Mouse (Mus musculus): ENCODE measurements at regions not wholly inside any gene's neighbourhood (a gene's known extent, or its start where the extent isn't known, plus 50 kb on each side); places are given as distances from the start of the nearest gene placed in this dataset.

DNA sequence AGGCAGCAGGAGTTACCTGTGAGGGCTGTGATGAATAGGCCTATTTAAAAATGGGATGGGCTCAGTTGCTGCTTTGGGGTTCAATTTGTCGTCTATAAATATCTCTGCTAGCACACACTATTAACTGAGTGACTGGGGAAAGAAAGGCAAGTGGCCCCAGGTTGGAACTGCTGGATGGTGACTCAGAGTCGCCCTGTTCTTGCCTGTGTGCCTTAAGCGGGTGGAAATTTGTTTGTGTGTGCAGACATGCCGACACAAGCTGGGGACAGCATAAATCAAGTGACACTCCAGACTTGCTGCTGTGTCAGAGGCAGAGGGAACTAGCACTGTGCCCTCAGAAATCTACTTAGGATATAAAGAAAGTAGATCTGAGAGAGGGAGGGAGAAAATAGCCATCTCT lies 124.9 kb downstream of the Tmx1 start:
- no peaks in the 10 kb centered on the region for H3K4me1 ChIP-seq (ENCODE audit: insufficient read depth, low read depth, low read length)
- no peaks in the 10 kb centered on the region for H3K27me3 ChIP-seq (replicated peaks; ENCODE audit: insufficient read depth, low read length)
- no peak overlapping the region for H3K9ac ChIP-seq (replicated peaks; ENCODE audit: low read depth)
- no peaks in the 10 kb centered on the region for H3K9me3 ChIP-seq (ENCODE audit: low read length)
- DNase-seq (ENCODE audit: low spot score) (peak; percentile 16), ATAC-seq (peak; percentile 28; the same call in 1 of the 2 replicates)
- WGBS: 37% methylated on average over 4 of the region's 4 CpGs
- no peak overlapping the region for H3K4me3 ChIP-seq (ENCODE audit: low read depth, low read length)
- no peaks in the 10 kb centered on the region for H3K36me3 ChIP-seq (ENCODE audit: insufficient read depth, low read length)
- no peak overlapping the region for H3K4me2 ChIP-seq (replicated peaks; ENCODE audit: low read depth, low read length)
- TF ChIP-seq CTCF (IDR thresholded peaks at IDR 0.05): no peak
- no peak for TF ChIP-seq EP300 (IDR thresholded peaks at IDR 0.05)
- H3K27ac ChIP-seq (ENCODE audit: low read length): no peak overlapping the region

DNA sequence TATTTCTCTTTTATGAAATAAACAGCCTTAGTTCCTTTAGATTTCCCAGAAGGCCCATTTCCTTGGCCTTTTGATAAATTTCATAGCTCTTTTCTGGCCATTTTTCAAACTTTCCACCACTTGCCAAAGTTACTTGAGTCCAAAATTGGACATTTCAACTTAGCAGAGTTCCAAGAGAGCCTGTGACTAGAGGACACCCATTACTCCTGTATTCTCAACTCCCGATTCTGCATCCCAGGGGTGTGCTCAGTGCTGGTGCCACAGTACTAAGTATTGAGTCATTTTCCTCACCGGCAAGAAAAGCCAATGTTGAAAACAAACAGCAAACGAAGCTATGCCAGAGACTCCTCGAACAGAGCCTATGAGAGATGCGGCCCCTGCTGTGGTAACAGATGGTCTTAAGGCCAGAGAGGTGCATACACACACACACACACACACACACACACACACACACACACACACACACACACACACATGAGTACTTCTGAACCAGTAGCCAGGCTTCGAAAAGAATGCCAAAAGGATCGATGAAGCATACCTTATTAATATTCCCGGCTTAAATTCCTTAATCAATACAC lies 126.5 kb downstream of the Tmx1 start:
- no peaks in the 10 kb centered on the region for H3K36me3 ChIP-seq (ENCODE audit: insufficient read depth, low read length)
- H3K27me3 ChIP-seq (replicated peaks; ENCODE audit: insufficient read depth, low read length): no peaks in the 10 kb centered on the region
- TF ChIP-seq EP300 (IDR thresholded peaks at IDR 0.05): no peak
- TF ChIP-seq CTCF (IDR thresholded peaks at IDR 0.05): no peak
- H3K9me3 ChIP-seq (ENCODE audit: low read length): no peaks in the 10 kb centered on the region
- no peak overlapping the region for H3K4me3 ChIP-seq (ENCODE audit: low read depth, low read length)
- DNase-seq (ENCODE audit: low spot score): no peak
- no peak overlapping the region for H3K27ac ChIP-seq (ENCODE audit: low read length)
- no peak for ATAC-seq
- no peak overlapping the region for H3K4me2 ChIP-seq (replicated peaks; ENCODE audit: low read depth, low read length)
- WGBS: 77% methylated on average over 8 of the region's 8 CpGs
- no peaks in the 10 kb centered on the region for H3K4me1 ChIP-seq (ENCODE audit: insufficient read depth, low read depth, low read length)
- no peak overlapping the region for H3K9ac ChIP-seq (replicated peaks; ENCODE audit: low read depth)

DNA sequence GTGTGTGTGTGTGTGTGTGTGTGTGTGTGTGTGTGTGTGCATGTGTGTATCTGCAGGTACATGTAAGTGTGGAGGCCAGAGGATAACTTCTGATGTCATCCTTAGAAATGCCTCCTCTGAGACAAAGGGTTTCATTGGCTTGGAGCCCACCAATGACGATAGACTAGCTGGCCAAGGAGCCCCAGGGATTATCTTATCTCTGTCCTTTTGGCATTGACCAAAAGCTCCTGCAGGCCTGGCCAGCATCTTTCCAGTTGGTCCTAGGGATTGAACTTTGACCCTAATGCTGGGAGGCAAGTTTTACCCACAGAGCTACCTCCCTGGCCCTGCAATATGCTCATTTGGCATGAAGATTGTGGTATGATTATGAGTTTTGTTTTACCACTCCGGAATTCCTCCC lies 133.3 kb downstream of the Tmx1 start:
- Histone ChIP-seq H3K9ac (replicated peaks; ENCODE audit: low read depth) (no peak overlapping the region), H3K4me1 (ENCODE audit: insufficient read depth, low read depth, low read length) (peaks cover 9% of the 10 kb centered on the region), H3K4me3 (ENCODE audit: low read depth, low read length) (no peak overlapping the region), H3K4me2 (replicated peaks; ENCODE audit: low read depth, low read length) (no peak overlapping the region), H3K27ac (ENCODE audit: low read length) (no peak overlapping the region), H3K27me3 (replicated peaks; ENCODE audit: insufficient read depth, low read length) (no peaks in the 10 kb centered on the region), H3K9me3 (ENCODE audit: low read length) (no peaks in the 10 kb centered on the region), H3K36me3 (ENCODE audit: insufficient read depth, low read length) (no peaks in the 10 kb centered on the region)
- no peak for TF ChIP-seq EP300 (IDR thresholded peaks at IDR 0.05)
- no peak for TF ChIP-seq CTCF (IDR thresholded peaks at IDR 0.05)
- WGBS: 78% methylated on average over 2 of the region's 2 CpGs
- no peak for ATAC-seq
- no peak for DNase-seq (ENCODE audit: low spot score)

DNA sequence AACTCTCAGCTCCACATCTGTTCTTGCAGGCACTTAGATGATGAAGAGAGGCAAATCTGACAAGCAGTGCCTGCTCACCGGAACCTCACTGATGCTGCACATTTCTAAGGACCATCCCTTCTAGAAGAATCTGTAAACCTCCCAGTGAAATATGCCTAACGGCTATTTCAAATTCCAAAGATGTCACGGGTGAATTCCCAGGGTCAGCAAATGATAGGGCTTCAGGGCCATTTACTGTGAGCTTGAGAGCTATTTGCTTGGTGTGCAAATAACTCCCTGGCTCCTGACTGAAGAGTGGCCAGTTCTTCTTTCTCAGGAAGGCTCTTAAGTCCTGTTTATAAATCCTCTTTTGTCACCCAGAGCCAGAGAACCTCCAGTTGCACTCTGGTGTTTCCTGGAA lies 135.3 kb downstream of the Tmx1 start:
- Histone ChIP-seq H3K4me2 (replicated peaks; ENCODE audit: low read depth, low read length) (no peak overlapping the region), H3K4me1 (ENCODE audit: insufficient read depth, low read depth, low read length) (peaks cover 9% of the 10 kb centered on the region), H3K9ac (replicated peaks; ENCODE audit: low read depth) (no peak overlapping the region), H3K9me3 (ENCODE audit: low read length) (no peaks in the 10 kb centered on the region), H3K4me3 (ENCODE audit: low read depth, low read length) (no peak overlapping the region), H3K36me3 (ENCODE audit: insufficient read depth, low read length) (no peaks in the 10 kb centered on the region), H3K27ac (ENCODE audit: low read length) (no peak overlapping the region), H3K27me3 (replicated peaks; ENCODE audit: insufficient read depth, low read length) (no peaks in the 10 kb centered on the region)
- ATAC-seq (peak; percentile 40; the same call in 1 of the 2 replicates), DNase-seq (ENCODE audit: low spot score) (peak; percentile 25)
- WGBS: 34% methylated on average over 3 of the region's 3 CpGs
- TF ChIP-seq EP300 (IDR thresholded peaks at IDR 0.05) (peak; percentile 39; the same call in 1 of the 2 replicates), CTCF (IDR thresholded peaks at IDR 0.05) (no peak)

DNA sequence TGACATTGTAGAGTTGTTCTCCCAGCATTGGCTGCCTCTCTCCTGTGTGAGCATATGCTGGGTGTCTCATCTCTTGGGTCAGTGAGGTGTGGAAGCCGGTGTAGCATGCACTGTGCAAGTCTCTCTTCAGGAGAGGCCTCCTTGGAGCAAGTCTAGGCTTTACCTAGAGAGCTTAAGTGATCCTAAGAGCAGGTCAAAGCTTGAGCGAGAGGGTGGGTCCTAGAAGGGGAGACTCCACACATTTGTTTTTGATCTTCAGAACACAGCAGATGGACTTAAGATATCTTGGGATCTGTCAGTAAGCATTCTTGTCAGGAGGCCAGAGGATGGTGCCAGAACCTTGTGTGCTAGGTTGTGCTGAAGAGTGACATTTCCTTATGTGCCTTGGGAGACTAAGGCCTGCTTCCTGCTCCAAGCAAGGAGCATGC lies 136.4 kb downstream of the Tmx1 start:
- H3K27ac ChIP-seq (ENCODE audit: low read length): no peak overlapping the region
- H3K27me3 ChIP-seq (replicated peaks; ENCODE audit: insufficient read depth, low read length): no peaks in the 10 kb centered on the region
- DNase-seq (ENCODE audit: low spot score) (peak; percentile 50), ATAC-seq (peak; percentile 56)
- H3K9me3 ChIP-seq (ENCODE audit: low read length): no peaks in the 10 kb centered on the region
- H3K36me3 ChIP-seq (ENCODE audit: insufficient read depth, low read length): no peaks in the 10 kb centered on the region
- no peak overlapping the region for H3K4me2 ChIP-seq (replicated peaks; ENCODE audit: low read depth, low read length)
- TF ChIP-seq EP300 (IDR thresholded peaks at IDR 0.05) (no peak), CTCF (IDR thresholded peaks at IDR 0.05) (peak; percentile 61)
- 69% methylated on average over 2 of the region's 2 CpGs for WGBS
- H3K4me3 ChIP-seq (ENCODE audit: low read depth, low read length): no peak overlapping the region
- H3K4me1 ChIP-seq (ENCODE audit: insufficient read depth, low read depth, low read length): peaks cover 9% of the 10 kb centered on the region
- no peak overlapping the region for H3K9ac ChIP-seq (replicated peaks; ENCODE audit: low read depth)

DNA sequence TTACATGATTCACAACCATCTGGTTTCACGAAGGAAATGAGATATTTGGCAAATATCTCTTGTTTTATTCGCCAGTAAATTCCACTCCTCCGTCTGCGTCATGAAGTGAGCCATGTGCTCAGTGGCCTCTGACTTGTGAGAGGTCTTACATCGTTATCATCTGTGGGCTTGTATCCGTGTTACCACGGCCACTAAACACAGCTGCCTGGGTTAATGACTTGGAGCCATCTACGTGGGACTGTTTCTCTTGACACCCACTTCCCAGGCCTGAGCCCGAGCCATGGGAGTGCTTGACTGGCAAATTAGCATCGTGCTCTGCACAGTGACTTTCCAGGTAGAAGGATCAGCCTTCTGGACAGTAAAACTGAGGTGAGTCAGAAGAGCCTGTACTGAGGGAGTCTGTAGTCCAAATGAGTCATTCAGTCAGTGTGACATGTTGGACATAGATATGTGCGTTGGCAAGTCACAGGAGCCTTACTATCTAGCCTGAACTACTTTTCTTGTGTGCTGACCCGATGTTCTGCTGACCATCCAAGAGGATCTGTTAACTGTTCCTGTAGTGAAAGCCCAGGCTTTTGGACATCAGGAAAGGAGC lies 137.7 kb downstream of the Tmx1 start:
- Histone ChIP-seq H3K27ac (ENCODE audit: low read length) (no peak overlapping the region), H3K4me3 (ENCODE audit: low read depth, low read length) (no peak overlapping the region), H3K36me3 (ENCODE audit: insufficient read depth, low read length) (no peaks in the 10 kb centered on the region), H3K9me3 (ENCODE audit: low read length) (no peaks in the 10 kb centered on the region), H3K27me3 (replicated peaks; ENCODE audit: insufficient read depth, low read length) (no peaks in the 10 kb centered on the region), H3K4me2 (replicated peaks; ENCODE audit: low read depth, low read length) (no peak overlapping the region), H3K9ac (replicated peaks; ENCODE audit: low read depth) (no peak overlapping the region), H3K4me1 (ENCODE audit: insufficient read depth, low read depth, low read length) (peaks cover 9% of the 10 kb centered on the region)
- WGBS: 67% methylated on average over 12 of the region's 12 CpGs
- peak; percentile 19 for DNase-seq (ENCODE audit: low spot score)
- TF ChIP-seq CTCF (IDR thresholded peaks at IDR 0.05) (no peak), EP300 (IDR thresholded peaks at IDR 0.05) (no peak)
- no peak for ATAC-seq
